Mouse (Mus musculus): ENCODE data around the gene Smim13. TPM values are rescaled to one million over a fixed set of nuclear protein-coding genes. Genes with fewer than 3 reads are reported as not detected.

The Smim13 gene
- polyA plus RNA-seq, 1 experiment from 2014 or later = 4.8 TPM

- Histone ChIP-seq H3K36me3 (ENCODE audit: control insufficient read depth, insufficient read depth) (no peaks in the 10 kb centered on the region; the same call in 1 of the 2 replicates), H3K9me3 (ENCODE audit: control insufficient read depth) (0 out of 2 replicates have a peak, but pooled peaks cover 2% of the 10 kb centered on the region), H3K4me2 (replicated peaks; ENCODE audit: low read depth) (no peak overlapping the region), H3K27ac (ENCODE audit: low read depth, low read length) (no peak overlapping the region), H3K9ac (ENCODE audit: low read depth, low read length) (no peak overlapping the region), H3K27me3 (replicated peaks; ENCODE audit: control insufficient read depth, insufficient read depth, low read length) (no peaks in the 10 kb centered on the region), H3K4me3 (ENCODE audit: low read depth, low read length) (no peak overlapping the region), H3K4me1 (replicated peaks; ENCODE audit: control insufficient read depth, insufficient read depth, low read length) (no peaks in the 10 kb centered on the region)
- ATAC-seq = no peak
- no peak for TF ChIP-seq CTCF (IDR thresholded peaks at IDR 0.05; ENCODE audit: low read depth)
- WGBS = 58% methylated on average over 7 of the region's 7 CpGs
Observed at GRCm38 (mm10) chr13:41267827-41268408, 18.3 kb downstream of the Smim13 start.

- Histone ChIP-seq H3K4me3 (ENCODE audit: low read depth, low read length) (no peak within 1 kb of the TSS), H3K36me3 (ENCODE audit: control insufficient read depth, insufficient read depth) (no peaks in the 10 kb centered on the region), H3K27me3 (replicated peaks; ENCODE audit: control insufficient read depth, insufficient read depth, low read length) (no peaks in the 10 kb centered on the region), H3K4me2 (replicated peaks; ENCODE audit: low read depth) (no peak within 1 kb of the TSS), H3K27ac (ENCODE audit: low read depth, low read length) (no peak within 1 kb of the TSS), H3K4me1 (replicated peaks; ENCODE audit: control insufficient read depth, insufficient read depth, low read length) (no peaks in the 10 kb centered on the region), H3K9ac (ENCODE audit: low read depth, low read length) (no peak within 1 kb of the TSS), H3K9me3 (ENCODE audit: control insufficient read depth) (no peaks in the 10 kb centered on the region)
- 74% methylated on average over 10 of the region's 10 CpGs for WGBS
- no peak for TF ChIP-seq CTCF (IDR thresholded peaks at IDR 0.05; ENCODE audit: low read depth)
- peak; percentile 77 for ATAC-seq
Observed at GRCm38 (mm10) chr13:41273927-41274650, 24.4 kb downstream of the Smim13 start, which contains the start of gene Gm17364. TSS of gene Gm17364 (minus strand) at chr13:41273977.

GRCm38 (mm10) chr13:41280696-41281095 lies 31.1 kb downstream of the Smim13 start:
- no peak for TF ChIP-seq CTCF (IDR thresholded peaks at IDR 0.05; ENCODE audit: low read depth)
- 58% methylated on average over 5 of the region's 5 CpGs for WGBS
- H3K4me1 ChIP-seq (replicated peaks; ENCODE audit: control insufficient read depth, insufficient read depth, low read length) = no peaks in the 10 kb centered on the region
- H3K36me3 ChIP-seq (ENCODE audit: control insufficient read depth, insufficient read depth) = no peaks in the 10 kb centered on the region
- H3K4me3 ChIP-seq (ENCODE audit: low read depth, low read length) = no peak overlapping the region
- H3K27me3 ChIP-seq (replicated peaks; ENCODE audit: control insufficient read depth, insufficient read depth, low read length) = no peaks in the 10 kb centered on the region
- no peaks in the 10 kb centered on the region for H3K9me3 ChIP-seq (ENCODE audit: control insufficient read depth)
- no peak for ATAC-seq
- no peak overlapping the region for H3K9ac ChIP-seq (ENCODE audit: low read depth, low read length)
- no peak overlapping the region for H3K4me2 ChIP-seq (replicated peaks; ENCODE audit: low read depth)
- no peak overlapping the region for H3K27ac ChIP-seq (ENCODE audit: low read depth, low read length)

GRCm38 (mm10) chr13:41283256-41283655 lies 33.6 kb downstream of the Smim13 start:
- 21% methylated on average over 5 of the region's 5 CpGs for WGBS
- Histone ChIP-seq H3K9me3 (ENCODE audit: control insufficient read depth) (no peaks in the 10 kb centered on the region), H3K4me1 (replicated peaks; ENCODE audit: control insufficient read depth, insufficient read depth, low read length) (no peaks in the 10 kb centered on the region), H3K9ac (ENCODE audit: low read depth, low read length) (no peak overlapping the region), H3K4me2 (replicated peaks; ENCODE audit: low read depth) (no peak overlapping the region), H3K36me3 (ENCODE audit: control insufficient read depth, insufficient read depth) (no peaks in the 10 kb centered on the region), H3K27ac (ENCODE audit: low read depth, low read length) (no peak overlapping the region), H3K4me3 (ENCODE audit: low read depth, low read length) (no peak overlapping the region), H3K27me3 (replicated peaks; ENCODE audit: control insufficient read depth, insufficient read depth, low read length) (no peaks in the 10 kb centered on the region)
- ATAC-seq = no peak
- peak; percentile 92 for TF ChIP-seq CTCF (IDR thresholded peaks at IDR 0.05; ENCODE audit: low read depth)

- no peak for TF ChIP-seq CTCF (IDR thresholded peaks at IDR 0.05; ENCODE audit: low read depth)
- Histone ChIP-seq H3K27ac (ENCODE audit: low read depth, low read length) (no peak overlapping the region), H3K9me3 (ENCODE audit: control insufficient read depth) (no peaks in the 10 kb centered on the region), H3K4me3 (ENCODE audit: low read depth, low read length) (no peak overlapping the region), H3K4me1 (replicated peaks; ENCODE audit: control insufficient read depth, insufficient read depth, low read length) (no peaks in the 10 kb centered on the region), H3K27me3 (replicated peaks; ENCODE audit: control insufficient read depth, insufficient read depth, low read length) (no peaks in the 10 kb centered on the region), H3K4me2 (replicated peaks; ENCODE audit: low read depth) (no peak overlapping the region), H3K36me3 (ENCODE audit: control insufficient read depth, insufficient read depth) (no peaks in the 10 kb centered on the region), H3K9ac (ENCODE audit: low read depth, low read length) (no peak overlapping the region)
- WGBS = 72% methylated on average over 4 of the region's 4 CpGs
- ATAC-seq = no peak
Observed at GRCm38 (mm10) chr13:41285448-41285847, 35.8 kb downstream of the Smim13 start.

- Histone ChIP-seq H3K4me1 (replicated peaks; ENCODE audit: control insufficient read depth, insufficient read depth, low read length) (no peaks in the 10 kb centered on the region), H3K4me2 (replicated peaks; ENCODE audit: low read depth) (no peak overlapping the region), H3K36me3 (ENCODE audit: control insufficient read depth, insufficient read depth) (no peaks in the 10 kb centered on the region), H3K9me3 (ENCODE audit: control insufficient read depth) (no peaks in the 10 kb centered on the region), H3K4me3 (ENCODE audit: low read depth, low read length) (no peak overlapping the region), H3K9ac (ENCODE audit: low read depth, low read length) (no peak overlapping the region), H3K27ac (ENCODE audit: low read depth, low read length) (no peak overlapping the region), H3K27me3 (replicated peaks; ENCODE audit: control insufficient read depth, insufficient read depth, low read length) (no peaks in the 10 kb centered on the region)
- 67% methylated on average over 3 of the region's 3 CpGs for WGBS
- ATAC-seq = no peak
- TF ChIP-seq CTCF (IDR thresholded peaks at IDR 0.05; ENCODE audit: low read depth) = no peak
Observed at GRCm38 (mm10) chr13:41286285-41286684, 36.6 kb downstream of the Smim13 start.
